Mouse (Mus musculus): ENCODE data around the gene Tmem62. TPM values are rescaled to one million over a fixed set of nuclear protein-coding genes. Genes with fewer than 3 reads are reported as not detected.
"Not testable (repeated sequence)": the region's sequence is repeated elsewhere in the genome, so short reads cannot be mapped to it uniquely, and the experiment has no call there.

Gene Tmem62
- polyA plus RNA-seq, 1 experiment from 2014 or later, result 9.9 TPM

GRCm38 (mm10) chr2:121036733-121037341 lies 60.0 kb downstream of the Tmem62 start, which contains the start of gene Epb42:
Gene Epb42 (minus strand): TSS chr2:121037072.
- H3K4me2 ChIP-seq (replicated peaks; ENCODE audit: low read depth), result no peak within 1 kb of the TSS
- no peaks in the 10 kb centered on the region for H3K27me3 ChIP-seq (ENCODE audit: control insufficient read depth, insufficient read depth, low read length)
- ATAC-seq (ENCODE audit: low FRiP score, low TSS enrichment) (no peak), DNase-seq (ENCODE audit: low spot score) (no peak)
- H3K4me1 ChIP-seq (replicated peaks; ENCODE audit: control insufficient read depth, insufficient read depth), result no peaks in the 10 kb centered on the region
- TF ChIP-seq CTCF (IDR thresholded peaks at IDR 0.05; ENCODE audit: low read depth), result no peak
- no peak for TF ChIP-seq EP300 (optimal IDR thresholded peaks at IDR 0.05)
- H3K36me3 ChIP-seq (ENCODE audit: control insufficient read depth, insufficient read depth, low read length), result no peaks in the 10 kb centered on the region
- no peak within 1 kb of the TSS for H3K4me3 ChIP-seq (ENCODE audit: low read depth, low read length)
- no peak within 1 kb of the TSS for H3K27ac ChIP-seq (replicated peaks)
- no peaks in the 10 kb centered on the region for H3K9me3 ChIP-seq (ENCODE audit: control insufficient read depth, low read length)
- no peak within 1 kb of the TSS for H3K9ac ChIP-seq (ENCODE audit: low read length)
- WGBS, result 46% methylated on average over 5 of the region's 5 CpGs

DNA sequence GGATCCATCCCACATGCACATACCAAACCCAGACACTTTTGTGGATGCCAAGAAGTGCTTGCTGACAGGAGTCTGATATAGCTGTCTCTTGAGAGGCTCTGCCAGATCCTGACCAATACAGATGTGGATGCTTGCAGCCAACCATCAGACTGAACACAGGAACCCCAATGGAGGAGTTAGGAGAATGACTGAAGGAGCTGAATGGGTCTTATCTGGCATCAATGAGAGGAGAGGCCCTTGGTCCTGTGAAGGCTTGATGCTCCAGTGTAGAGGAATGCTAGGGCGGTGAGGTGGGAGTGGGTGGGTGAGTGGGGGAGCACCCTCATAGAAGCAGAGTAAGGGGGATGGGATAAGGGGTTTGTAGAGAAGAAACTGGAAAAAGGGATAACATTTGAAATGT lies 62.0 kb downstream of the Tmem62 start:
- not testable (repeated sequence) for H3K27ac ChIP-seq (replicated peaks); H3K4me3 ChIP-seq (ENCODE audit: low read depth, low read length); H3K36me3 ChIP-seq (ENCODE audit: control insufficient read depth, insufficient read depth, low read length); DNase-seq (ENCODE audit: low spot score); H3K4me2 ChIP-seq (replicated peaks; ENCODE audit: low read depth); H3K27me3 ChIP-seq (ENCODE audit: control insufficient read depth, insufficient read depth, low read length); H3K4me1 ChIP-seq (replicated peaks; ENCODE audit: control insufficient read depth, insufficient read depth); ATAC-seq (ENCODE audit: low FRiP score, low TSS enrichment); H3K9ac ChIP-seq (ENCODE audit: low read length); H3K9me3 ChIP-seq (ENCODE audit: control insufficient read depth, low read length)
- 95% methylated on average over 1 of the region's 1 CpGs for WGBS

- no peaks in the 10 kb centered on the region for H3K27me3 ChIP-seq (ENCODE audit: control insufficient read depth, insufficient read depth, low read length)
- no peak for ATAC-seq (ENCODE audit: low FRiP score, low TSS enrichment)
- no peak overlapping the region for H3K27ac ChIP-seq (replicated peaks)
- H3K9ac ChIP-seq (ENCODE audit: low read length), result no peak overlapping the region
- H3K4me3 ChIP-seq (ENCODE audit: low read depth, low read length), result no peak overlapping the region
- no peak for TF ChIP-seq EP300 (optimal IDR thresholded peaks at IDR 0.05)
- TF ChIP-seq CTCF (IDR thresholded peaks at IDR 0.05; ENCODE audit: low read depth), result peak; percentile 26; the same call in 1 of the 2 replicates
- no peaks in the 10 kb centered on the region for H3K4me1 ChIP-seq (replicated peaks; ENCODE audit: control insufficient read depth, insufficient read depth)
- H3K36me3 ChIP-seq (ENCODE audit: control insufficient read depth, insufficient read depth, low read length), result no peaks in the 10 kb centered on the region
- H3K9me3 ChIP-seq (ENCODE audit: control insufficient read depth, low read length), result no peaks in the 10 kb centered on the region
- 89% methylated on average over 1 of the region's 1 CpGs for WGBS
- no peak for DNase-seq (ENCODE audit: low spot score)
- no peak overlapping the region for H3K4me2 ChIP-seq (replicated peaks; ENCODE audit: low read depth)
Measured at GRCm38 (mm10) chr2:121039382-121039781, 62.6 kb downstream of the Tmem62 start.

- Histone ChIP-seq H3K27me3 (ENCODE audit: control insufficient read depth, insufficient read depth, low read length) (no peaks in the 10 kb centered on the region), H3K36me3 (ENCODE audit: control insufficient read depth, insufficient read depth, low read length) (no peaks in the 10 kb centered on the region), H3K27ac (replicated peaks) (no peak overlapping the region), H3K4me1 (replicated peaks; ENCODE audit: control insufficient read depth, insufficient read depth) (no peaks in the 10 kb centered on the region), H3K4me2 (replicated peaks; ENCODE audit: low read depth) (no peak overlapping the region), H3K4me3 (ENCODE audit: low read depth, low read length) (no peak overlapping the region), H3K9me3 (ENCODE audit: control insufficient read depth, low read length) (no peaks in the 10 kb centered on the region), H3K9ac (ENCODE audit: low read length) (no peak overlapping the region)
- ATAC-seq (ENCODE audit: low FRiP score, low TSS enrichment) (no peak), DNase-seq (ENCODE audit: low spot score) (no peak)
- TF ChIP-seq EP300 (optimal IDR thresholded peaks at IDR 0.05), result no peak
- peak; percentile 84 for TF ChIP-seq CTCF (IDR thresholded peaks at IDR 0.05; ENCODE audit: low read depth)
- 34% methylated on average over 5 of the region's 5 CpGs for WGBS
Measured at GRCm38 (mm10) chr2:121041098-121041497, 64.3 kb downstream of the Tmem62 start.

DNA sequence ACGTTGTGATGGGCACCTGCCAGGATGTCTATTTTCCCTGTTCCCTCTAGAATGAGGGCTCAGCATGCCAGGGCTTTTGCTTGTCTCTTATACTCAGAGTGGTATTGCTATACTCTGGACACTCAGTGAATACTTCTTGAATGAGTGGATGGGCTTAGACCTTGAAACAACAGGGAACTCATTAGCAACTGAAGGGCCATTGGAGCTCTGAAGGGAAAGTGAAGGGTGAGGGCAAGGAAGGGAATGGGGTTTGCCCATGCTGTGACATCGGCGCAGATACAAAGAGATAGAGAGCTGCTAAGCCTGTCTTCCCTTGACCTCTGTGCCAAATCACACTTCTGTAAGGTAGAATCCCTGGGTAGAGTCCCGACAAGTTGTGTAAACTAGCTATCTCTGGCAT lies 68.8 kb downstream of the Tmem62 start:
- TF ChIP-seq EP300 (optimal IDR thresholded peaks at IDR 0.05) (no peak), CTCF (IDR thresholded peaks at IDR 0.05; ENCODE audit: low read depth) (no peak)
- H3K4me1 ChIP-seq (replicated peaks; ENCODE audit: control insufficient read depth, insufficient read depth), result no peaks in the 10 kb centered on the region
- H3K36me3 ChIP-seq (ENCODE audit: control insufficient read depth, insufficient read depth, low read length), result no peaks in the 10 kb centered on the region
- WGBS, result 72% methylated on average over 4 of the region's 4 CpGs
- no peak overlapping the region for H3K27ac ChIP-seq (replicated peaks)
- H3K9me3 ChIP-seq (ENCODE audit: control insufficient read depth, low read length), result no peaks in the 10 kb centered on the region
- no peak overlapping the region for H3K4me3 ChIP-seq (ENCODE audit: low read depth, low read length)
- no peaks in the 10 kb centered on the region for H3K27me3 ChIP-seq (ENCODE audit: control insufficient read depth, insufficient read depth, low read length)
- no peak overlapping the region for H3K4me2 ChIP-seq (replicated peaks; ENCODE audit: low read depth)
- ATAC-seq (ENCODE audit: low FRiP score, low TSS enrichment) (no peak), DNase-seq (ENCODE audit: low spot score) (no peak)
- H3K9ac ChIP-seq (ENCODE audit: low read length), result no peak overlapping the region

DNA sequence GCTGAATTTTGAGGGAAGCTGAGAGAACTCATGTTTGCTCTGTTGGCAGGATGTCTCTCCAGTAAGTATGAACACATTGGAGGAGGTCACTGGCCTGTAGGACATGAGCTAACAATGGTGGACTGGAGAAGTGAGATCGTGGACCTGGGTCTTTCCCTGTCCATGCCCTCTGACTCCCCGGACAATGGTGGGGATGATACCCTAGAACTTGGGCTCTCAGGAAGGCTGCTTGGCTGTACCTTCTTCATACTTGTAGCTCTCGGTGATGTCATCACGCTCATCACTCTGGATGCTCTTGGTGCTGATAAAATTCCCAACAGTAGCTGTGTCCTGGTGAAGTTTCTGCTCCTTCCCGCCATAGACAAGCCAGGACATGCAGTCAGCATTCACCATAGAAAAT lies 75.4 kb downstream of the Tmem62 start:
- Histone ChIP-seq H3K4me3 (ENCODE audit: low read depth, low read length) (no peak overlapping the region), H3K4me2 (replicated peaks; ENCODE audit: low read depth) (no peak overlapping the region), H3K4me1 (replicated peaks; ENCODE audit: control insufficient read depth, insufficient read depth) (no peaks in the 10 kb centered on the region), H3K9me3 (ENCODE audit: control insufficient read depth, low read length) (no peaks in the 10 kb centered on the region), H3K27me3 (ENCODE audit: control insufficient read depth, insufficient read depth, low read length) (no peaks in the 10 kb centered on the region), H3K27ac (replicated peaks) (no peak overlapping the region), H3K9ac (ENCODE audit: low read length) (no peak overlapping the region), H3K36me3 (ENCODE audit: control insufficient read depth, insufficient read depth, low read length) (no peaks in the 10 kb centered on the region)
- TF ChIP-seq EP300 (optimal IDR thresholded peaks at IDR 0.05) (no peak), CTCF (IDR thresholded peaks at IDR 0.05; ENCODE audit: low read depth) (no peak)
- ATAC-seq (ENCODE audit: low FRiP score, low TSS enrichment) (no peak), DNase-seq (ENCODE audit: low spot score) (no peak)
- WGBS, result 85% methylated on average over 5 of the region's 5 CpGs
